Mouse (Mus musculus) myocyte (in vitro differentiated cells): ENCODE measurements at regions not wholly inside any gene's neighbourhood (a gene's known extent, or its start where the extent isn't known, plus 50 kb on each side); places are given as distances from the start of the nearest gene placed in this dataset.

Experiments used
- H3K27me3 ChIP-seq: one replicate; pipeline ENCODE4 v1.6.1; 2011; ENCODE audit not compliant: control insufficient read depth, insufficient read depth, insufficient read length
- H3K36me3 ChIP-seq: one replicate; pipeline ENCODE4 v1.6.1; 2011; ENCODE audit not compliant: control insufficient read depth, insufficient read depth
- H3K4me2 ChIP-seq: one replicate; pipeline ENCODE4 v1.6.1; 2011; ENCODE audit warnings: low read depth, control low read depth
- H3K4me3 ChIP-seq: one replicate; pipeline ENCODE4 v1.5.1; 2011; ENCODE audit warnings: mild to moderate bottlenecking, control low read depth, moderate library complexity
- H3K79me2 ChIP-seq: one replicate; pipeline ENCODE4 v1.6.1; 2011; ENCODE audit not compliant: control insufficient read depth, insufficient read depth
- H3ac ChIP-seq: one replicate; pipeline ENCODE4 v1.6.1; 2011; ENCODE audit not compliant: control insufficient read depth, insufficient read length
- CEBPB ChIP-seq: IDR thresholded peaks from 2 replicates; pipeline ENCODE4 v1.6.1; 2011; ENCODE audit warnings: mild to moderate bottlenecking, moderate library complexity; ENCODE audit not compliant: poor library complexity, insufficient read depth, severe bottlenecking
- E2F4 ChIP-seq: IDR thresholded peaks from one replicate; pipeline ENCODE4 v1.6.1; 2011; ENCODE audit warnings: mild to moderate bottlenecking, control low read depth, moderate library complexity; ENCODE audit not compliant: insufficient read depth
- MAX ChIP-seq: IDR thresholded peaks from one replicate; pipeline ENCODE4 v1.6.1; 2011; ENCODE audit warnings: low read depth, mild to moderate bottlenecking, control low read depth
- MYOD1 ChIP-seq, 3 experiments: IDR thresholded peaks; one replicate each; pipeline ENCODE4 v1.6.1; 2011; ENCODE audit warnings: control low read depth in 2 of 3, low read depth in 2 of 3, mild to moderate bottlenecking in 2 of 3, moderate library complexity in 1 of 3; ENCODE audit not compliant: insufficient read length in 2 of 3, control insufficient read depth in 1 of 3
- MYOG ChIP-seq, 3 experiments: IDR thresholded peaks; one replicate each; pipeline ENCODE4 v1.6.1; 2011; ENCODE audit warnings: control low read depth in 2 of 3, low read depth in 2 of 3, mild to moderate bottlenecking in 2 of 3; ENCODE audit not compliant: insufficient read length in 2 of 3, control insufficient read depth in 1 of 3, insufficient read depth in 1 of 3
- POLR2A ChIP-seq: IDR thresholded peaks from one replicate; pipeline ENCODE4 v1.6.1; 2011; ENCODE audit warnings: low read depth, mild to moderate bottlenecking, control low read depth, moderate library complexity; ENCODE audit not compliant: insufficient read length
- POLR2AphosphoS2 ChIP-seq: IDR thresholded peaks from one replicate; pipeline ENCODE4 v1.6.1; 2011; ENCODE audit warnings: low read depth, control low read depth; ENCODE audit not compliant: insufficient read length
- REST ChIP-seq: IDR thresholded peaks from one replicate; pipeline ENCODE4 v1.6.1; 2011; ENCODE audit warnings: mild to moderate bottlenecking, control low read depth, moderate library complexity; ENCODE audit not compliant: insufficient read depth, insufficient read length
- SRF ChIP-seq: IDR thresholded peaks from one replicate; pipeline ENCODE4 v1.6.1; 2011; ENCODE audit warnings: low read depth; ENCODE audit not compliant: control insufficient read depth, insufficient read length
- TCF12 ChIP-seq: IDR thresholded peaks from one replicate; pipeline ENCODE4 v1.6.1; 2011; ENCODE audit warnings: mild to moderate bottlenecking, control low read depth; ENCODE audit not compliant: poor library complexity, insufficient read depth, severe bottlenecking
- TCF3 ChIP-seq: IDR thresholded peaks from one replicate; pipeline ENCODE4 v1.6.1; 2011; ENCODE audit warnings: low read depth, control low read depth; ENCODE audit not compliant: insufficient read length
- USF1 ChIP-seq: IDR thresholded peaks from one replicate; pipeline ENCODE4 v1.6.1; 2011; ENCODE audit warnings: low read depth, mild to moderate bottlenecking, control low read depth, moderate library complexity

- TF ChIP-seq MYOD1 (IDR thresholded peaks at IDR 0.05; ENCODE audit: control insufficient read depth in 1 of 3, insufficient read length in 2 of 3, low read depth in 2 of 3) (peak in 1 of 3 experiments; percentile 16), SRF (no peak), CEBPB (0 out of 2 replicates have a peak, but pooled peaks have one; percentile 11)
- no peak overlapping the region for H3K4me3 ChIP-seq
- H3ac ChIP-seq = no peak overlapping the region
- peak overlapping the region; percentile 52 for H3K4me2 ChIP-seq
- H3K36me3 ChIP-seq = no peaks in the 10 kb centered on the region
- H3K79me2 ChIP-seq = no peaks in the 10 kb centered on the region
- no peaks in the 10 kb centered on the region for H3K27me3 ChIP-seq
Measured at GRCm38 (mm10) chr10:98333411-98334067, 580.7 kb upstream of the Atp2b1 start.

- H3K4me3 ChIP-seq = no peak overlapping the region
- TF ChIP-seq CEBPB (no peak), TCF12 (no peak), SRF (no peak), POLR2A (no peak), E2F4 (no peak), REST (no peak), POLR2AphosphoS2 (no peak)
- no peak overlapping the region for H3ac ChIP-seq
- H3K79me2 ChIP-seq = no peaks in the 10 kb centered on the region
- no peaks in the 10 kb centered on the region for H3K36me3 ChIP-seq
- no peak overlapping the region for H3K4me2 ChIP-seq
- H3K27me3 ChIP-seq = no peaks in the 10 kb centered on the region
Measured at GRCm38 (mm10) chr10:98343827-98344226, 570.4 kb upstream of the Atp2b1 start.

- no peak overlapping the region for H3K4me3 ChIP-seq
- no peaks in the 10 kb centered on the region for H3K36me3 ChIP-seq
- no peaks in the 10 kb centered on the region for H3K27me3 ChIP-seq
- TF ChIP-seq TCF12 = no peak
- no peak for TF ChIP-seq REST
- TF ChIP-seq USF1 = no peak
- TF ChIP-seq CEBPB = no peak
- no peak for TF ChIP-seq MAX
- TF ChIP-seq MYOD1 (IDR thresholded peaks at IDR 0.05; ENCODE audit: control insufficient read depth in 1 of 3, insufficient read length in 2 of 3, low read depth in 2 of 3) = no peak
- no peak for TF ChIP-seq TCF3
- TF ChIP-seq POLR2AphosphoS2 = no peak
- no peak for TF ChIP-seq POLR2A
- no peak for TF ChIP-seq MYOG (IDR thresholded peaks at IDR 0.05; ENCODE audit: control insufficient read depth in 1 of 3, insufficient read depth in 1 of 3, insufficient read length in 2 of 3, low read depth in 2 of 3)
- TF ChIP-seq E2F4 = no peak
- TF ChIP-seq SRF = no peak
- no peak overlapping the region for H3ac ChIP-seq
- no peaks in the 10 kb centered on the region for H3K79me2 ChIP-seq
- H3K4me2 ChIP-seq = no peak overlapping the region
Measured at GRCm38 (mm10) chr10:98349466-98349865, 564.7 kb upstream of the Atp2b1 start.

GRCm38 (mm10) chr10:98350318-98350926 is 563.8 kb upstream of the Atp2b1 start:
- Histone ChIP-seq H3K79me2 (no peaks in the 10 kb centered on the region), H3K27me3 (no peaks in the 10 kb centered on the region), H3ac (no peak overlapping the region), H3K4me2 (no peak overlapping the region), H3K4me3 (no peak overlapping the region), H3K36me3 (no peaks in the 10 kb centered on the region)
- TF ChIP-seq MYOD1 (IDR thresholded peaks at IDR 0.05; ENCODE audit: control insufficient read depth in 1 of 3, insufficient read length in 2 of 3, low read depth in 2 of 3) = no peak
- TF ChIP-seq USF1 = no peak
- TF ChIP-seq CEBPB = no peak
- no peak for TF ChIP-seq E2F4
- no peak for TF ChIP-seq SRF
- TF ChIP-seq TCF12 = no peak
- no peak for TF ChIP-seq TCF3
- no peak for TF ChIP-seq REST

- TF ChIP-seq MAX (no peak), POLR2AphosphoS2 (no peak), USF1 (no peak), E2F4 (no peak), MYOG (IDR thresholded peaks at IDR 0.05; ENCODE audit: control insufficient read depth in 1 of 3, insufficient read depth in 1 of 3, insufficient read length in 2 of 3, low read depth in 2 of 3) (no peak), MYOD1 (IDR thresholded peaks at IDR 0.05; ENCODE audit: control insufficient read depth in 1 of 3, insufficient read length in 2 of 3, low read depth in 2 of 3) (no peak), SRF (no peak), POLR2A (no peak), CEBPB (no peak), TCF3 (no peak), TCF12 (no peak), REST (no peak)
- no peak overlapping the region for H3K4me2 ChIP-seq
- H3K4me3 ChIP-seq = no peak overlapping the region
- H3K27me3 ChIP-seq = no peaks in the 10 kb centered on the region
- no peaks in the 10 kb centered on the region for H3K79me2 ChIP-seq
- no peak overlapping the region for H3ac ChIP-seq
- no peaks in the 10 kb centered on the region for H3K36me3 ChIP-seq
Measured at GRCm38 (mm10) chr10:98352061-98352460, 562.1 kb upstream of the Atp2b1 start.
